Mouse (Mus musculus) E14TG2a.4 (cell line): ENCODE measurements around the gene Gad1.

ENCODE experiments used
- CTCF ChIP-seq: conservative IDR thresholded peaks from 2 replicates; pipeline ENCODE4 v1.5.1; 2014; ENCODE audit warnings: low read length
- NANOG ChIP-seq: IDR thresholded peaks from 2 replicates; pipeline ENCODE4 v1.6.1; 2014; ENCODE audit warnings: borderline replicate concordance, low read length, mixed read lengths

DNA sequence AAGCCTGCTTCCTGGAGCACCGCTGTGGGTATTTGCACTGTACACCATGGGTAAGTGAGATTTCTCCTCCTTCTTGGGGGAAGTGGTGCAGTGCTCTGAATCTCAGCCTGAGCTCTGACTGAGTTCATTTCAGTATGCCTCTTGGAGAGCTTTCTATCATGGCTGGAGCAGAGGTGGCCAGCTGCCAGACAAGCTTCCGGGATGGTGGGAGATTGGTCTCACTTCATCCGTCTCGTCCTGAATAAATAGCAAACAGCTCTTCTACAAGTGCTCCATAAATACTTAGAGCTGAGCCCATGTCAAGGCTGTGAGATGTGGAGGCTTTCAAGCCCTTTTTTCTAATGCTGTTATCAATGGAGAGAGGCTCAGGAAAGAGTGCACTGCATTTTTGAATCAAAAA is 18.8 kb downstream of the Gad1 start:
- TF ChIP-seq CTCF = no peak
- no peak for TF ChIP-seq NANOG
